Mouse (Mus musculus): ENCODE measurements around the gene Tbc1d20. TPM values are rescaled to one million over a fixed set of nuclear protein-coding genes. Genes with fewer than 3 reads are reported as not detected.

The Tbc1d20 gene
- polyA plus RNA-seq, 1 experiment from 2014 or later: 35.3 TPM

GRCm38 (mm10) chr2:152327980-152328379 lies 34.4 kb downstream of the Tbc1d20 start:
- Histone ChIP-seq H3K4me1 (peaks cover 17% of the 10 kb centered on the region), H3K27ac (replicated peaks) (no peak overlapping the region), H3K9me3 (no peaks in the 10 kb centered on the region), H3K4me3 (no peak overlapping the region), H3K9ac (replicated peaks) (no peak overlapping the region), H3K36me3 (peaks cover 67% of the 10 kb centered on the region), H3K4me2 (replicated peaks) (no peak overlapping the region), H3K27me3 (no peaks in the 10 kb centered on the region)
- no peak for ATAC-seq (ENCODE audit: low FRiP score, low read depth)
- 80% methylated on average over 5 of the region's 5 CpGs for whole genome bisulfite sequencing

DNA sequence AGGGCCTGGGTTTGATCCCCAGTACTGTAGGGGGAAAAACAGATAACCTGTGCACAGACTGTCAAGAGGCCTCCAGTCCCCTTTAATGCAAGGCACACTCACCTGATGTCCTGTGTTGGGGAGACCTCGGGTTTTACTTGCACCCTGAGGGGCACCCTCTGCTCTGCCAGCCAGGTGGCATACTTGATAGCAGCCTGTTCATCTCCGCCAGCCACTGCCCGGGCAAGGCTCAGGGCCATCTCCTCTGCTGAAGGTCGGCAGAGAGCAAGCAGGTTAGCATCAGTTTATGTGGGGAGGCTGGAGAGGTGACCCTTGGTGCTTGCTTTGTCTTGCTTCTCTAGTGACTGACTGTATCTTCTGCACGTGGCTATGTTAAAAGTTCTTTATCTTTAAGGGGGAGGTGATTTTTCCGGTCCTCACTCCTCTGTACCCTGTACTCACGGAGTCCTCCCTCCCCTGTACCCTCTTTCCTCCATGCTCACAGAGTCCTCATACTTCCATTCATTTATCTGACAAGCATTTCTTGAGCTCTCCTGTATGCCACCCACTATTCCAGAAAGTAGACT lies 37.3 kb downstream of the Tbc1d20 start:
- peak overlapping the region; percentile 77 for H3K4me2 ChIP-seq (replicated peaks)
- H3K4me3 ChIP-seq: peak overlapping the region; percentile 83
- peak overlapping the region; percentile 11; the same call in 1 of the 2 replicates for H3K9ac ChIP-seq (replicated peaks)

GRCm38 (mm10) chr2:152332101-152332825 lies 38.6 kb downstream of the Tbc1d20 start, which contains the start of gene Rbck1:
Rbck1 (minus strand) TSS chr2:152332653.
- Histone ChIP-seq H3K9ac (replicated peaks) (peak within 1 kb of the TSS; percentile 91), H3K27ac (replicated peaks) (peak within 1 kb of the TSS; percentile 87), H3K4me3 (peak within 1 kb of the TSS; percentile 83), H3K36me3 (peaks cover 24% of the 10 kb centered on the region), H3K4me1 (peaks cover 17% of the 10 kb centered on the region), H3K9me3 (no peaks in the 10 kb centered on the region), H3K27me3 (peaks cover 10% of the 10 kb centered on the region), H3K4me2 (replicated peaks) (peak within 1 kb of the TSS; percentile 77)
- peak; percentile 98 for ATAC-seq (ENCODE audit: low FRiP score, low read depth)
- under 1% methylated on average over 51 of the region's 54 CpGs for WGBS

More for the DNA sequence above, 37.3 kb downstream of the Tbc1d20 start:
- Histone ChIP-seq H3K9me3 (no peaks in the 10 kb centered on the region), H3K36me3 (peaks cover 37% of the 10 kb centered on the region), H3K27ac (replicated peaks) (no peak overlapping the region), H3K4me1 (peaks cover 17% of the 10 kb centered on the region), H3K27me3 (peaks cover 7% of the 10 kb centered on the region)
- no peak for ATAC-seq (ENCODE audit: low FRiP score, low read depth)
- WGBS: 76% methylated on average over 7 of the region's 7 CpGs

DNA sequence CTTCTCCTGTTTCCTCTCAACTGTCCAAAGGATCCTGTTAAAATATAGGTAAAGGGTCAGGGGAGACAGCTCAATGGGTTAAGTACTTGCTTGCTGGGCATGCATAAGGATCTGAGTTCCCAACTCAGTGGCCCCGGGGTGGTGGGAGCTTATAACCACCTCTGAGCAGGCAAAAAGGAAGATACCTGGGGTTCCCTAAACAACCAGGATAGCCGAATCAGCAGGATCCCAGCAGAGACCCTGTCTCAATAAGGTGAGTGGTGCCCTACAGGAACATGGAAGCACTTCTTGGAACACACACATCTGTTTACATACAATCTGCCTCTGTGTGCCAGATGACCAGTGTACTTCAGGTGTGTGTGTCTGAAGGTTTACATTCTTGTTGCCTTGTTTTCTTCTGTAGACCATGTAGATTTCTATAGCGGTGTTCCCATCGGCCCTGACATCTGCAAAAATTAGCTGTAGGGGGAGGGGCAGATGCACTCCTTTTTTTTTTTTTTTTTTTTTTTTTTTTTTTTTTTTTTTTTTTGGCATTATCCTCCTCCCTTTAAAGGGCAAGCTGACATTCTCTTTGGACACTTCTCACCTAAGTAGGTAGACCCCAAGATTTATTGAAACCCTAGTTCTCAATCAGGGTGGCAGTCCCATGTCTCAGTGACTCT lies 39.8 kb downstream of the Tbc1d20 start:
- Histone ChIP-seq H3K27me3 (peaks cover 10% of the 10 kb centered on the region), H3K36me3 (peaks cover 13% of the 10 kb centered on the region), H3K4me2 (replicated peaks) (no peak overlapping the region), H3K9me3 (no peaks in the 10 kb centered on the region), H3K4me1 (peaks cover 17% of the 10 kb centered on the region), H3K9ac (replicated peaks) (no peak overlapping the region), H3K27ac (replicated peaks) (no peak overlapping the region), H3K4me3 (no peak overlapping the region)
- 63% methylated on average over 4 of the region's 4 CpGs for WGBS
- no peak for ATAC-seq (ENCODE audit: low FRiP score, low read depth)

GRCm38 (mm10) chr2:152335289-152335820 lies 41.7 kb downstream of the Tbc1d20 start:
- 0 out of 2 replicates have a peak overlapping the region, but pooled peaks have one; percentile 12 for H3K9ac ChIP-seq (replicated peaks)
- no peak overlapping the region for H3K4me3 ChIP-seq
- H3K4me2 ChIP-seq (replicated peaks): no peak overlapping the region
- H3K36me3 ChIP-seq: no peaks in the 10 kb centered on the region
- WGBS: 46% methylated on average over 11 of the region's 11 CpGs
- no peak for ATAC-seq (ENCODE audit: low FRiP score, low read depth)
- no peak overlapping the region for H3K27ac ChIP-seq (replicated peaks)
- H3K9me3 ChIP-seq: no peaks in the 10 kb centered on the region
- peaks cover 10% of the 10 kb centered on the region for H3K27me3 ChIP-seq
- peaks cover 15% of the 10 kb centered on the region for H3K4me1 ChIP-seq

GRCm38 (mm10) chr2:152336856-152337255 lies 43.2 kb downstream of the Tbc1d20 start:
- H3K4me1 ChIP-seq: no peaks in the 10 kb centered on the region
- H3K9me3 ChIP-seq: no peaks in the 10 kb centered on the region
- H3K27me3 ChIP-seq: peaks cover 10% of the 10 kb centered on the region
- no peak for ATAC-seq (ENCODE audit: low FRiP score, low read depth)
- WGBS: 82% methylated on average over 1 of the region's 1 CpGs
- no peaks in the 10 kb centered on the region for H3K36me3 ChIP-seq
- H3K9ac ChIP-seq (replicated peaks): no peak overlapping the region
- H3K4me2 ChIP-seq (replicated peaks): no peak overlapping the region
- no peak overlapping the region for H3K4me3 ChIP-seq
- H3K27ac ChIP-seq (replicated peaks): no peak overlapping the region

GRCm38 (mm10) chr2:152337591-152338212 lies 44.1 kb downstream of the Tbc1d20 start:
- 88% methylated on average over 11 of the region's 11 CpGs for WGBS
- no peak overlapping the region for H3K4me2 ChIP-seq (replicated peaks)
- no peak overlapping the region for H3K27ac ChIP-seq (replicated peaks)
- H3K9ac ChIP-seq (replicated peaks): no peak overlapping the region
- H3K4me3 ChIP-seq: no peak overlapping the region
- ATAC-seq (ENCODE audit: low FRiP score, low read depth): no peak
- no peaks in the 10 kb centered on the region for H3K4me1 ChIP-seq
- no peaks in the 10 kb centered on the region for H3K9me3 ChIP-seq
- peaks cover 11% of the 10 kb centered on the region for H3K27me3 ChIP-seq
- no peaks in the 10 kb centered on the region for H3K36me3 ChIP-seq

DNA sequence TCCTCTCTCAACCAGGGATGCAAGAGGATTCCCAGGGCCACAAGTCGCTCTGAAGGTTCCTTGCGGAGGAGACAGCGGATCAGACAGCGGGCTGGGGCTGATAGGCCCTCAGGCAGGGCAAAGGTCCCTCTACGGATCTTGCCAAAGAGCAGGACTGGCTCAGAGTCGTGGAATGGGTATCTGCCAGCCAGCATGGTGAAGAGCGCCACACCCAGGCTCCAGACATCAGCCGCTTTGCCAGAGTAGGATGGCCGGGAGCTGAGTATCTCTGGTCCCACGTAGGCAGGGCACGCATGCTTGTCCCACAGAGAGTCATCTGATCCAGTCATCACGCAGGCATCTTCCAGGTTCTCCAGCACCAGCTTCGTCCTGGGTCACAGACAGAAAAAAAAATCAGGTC lies 44.7 kb downstream of the Tbc1d20 start:
- Histone ChIP-seq H3K27ac (replicated peaks) (no peak overlapping the region), H3K4me2 (replicated peaks) (no peak overlapping the region), H3K36me3 (no peaks in the 10 kb centered on the region), H3K27me3 (peaks cover 15% of the 10 kb centered on the region), H3K9me3 (no peaks in the 10 kb centered on the region), H3K9ac (replicated peaks) (no peak overlapping the region), H3K4me3 (no peak overlapping the region), H3K4me1 (peaks cover 1% of the 10 kb centered on the region; the same call in 1 of the 2 replicates)
- 81% methylated on average over 13 of the region's 13 CpGs for WGBS
- ATAC-seq (ENCODE audit: low FRiP score, low read depth): no peak

DNA sequence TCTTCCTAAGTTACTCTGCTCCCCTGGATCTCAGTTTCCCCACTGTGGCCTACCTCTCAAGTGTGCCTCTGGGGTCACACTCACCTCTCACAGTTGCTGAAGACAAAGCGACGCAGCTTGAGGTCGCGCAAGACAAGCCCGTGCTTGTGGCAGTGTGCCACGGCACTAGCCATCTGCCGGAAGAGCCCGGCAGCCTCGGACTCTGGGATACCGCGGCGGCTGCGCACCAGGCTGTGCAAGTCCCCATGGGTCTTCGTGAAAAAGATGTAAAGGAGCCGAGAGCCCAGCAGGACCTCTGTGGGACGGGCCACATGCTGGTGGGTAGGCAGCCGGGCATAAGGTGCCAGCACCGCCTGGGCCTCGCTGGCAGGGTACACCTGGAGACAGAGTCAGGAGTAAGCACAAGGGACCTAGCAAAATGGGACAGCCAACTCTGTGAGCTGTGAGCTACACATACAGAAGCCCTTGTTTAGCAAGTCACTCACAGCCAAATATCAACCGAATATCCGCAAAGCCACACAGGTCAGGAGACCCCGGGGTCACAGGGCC lies 46.1 kb downstream of the Tbc1d20 start:
- Histone ChIP-seq H3K9me3 (no peaks in the 10 kb centered on the region), H3K9ac (replicated peaks) (no peak overlapping the region), H3K4me3 (no peak overlapping the region), H3K27me3 (peaks cover 14% of the 10 kb centered on the region), H3K4me2 (replicated peaks) (no peak overlapping the region), H3K36me3 (no peaks in the 10 kb centered on the region), H3K27ac (replicated peaks) (no peak overlapping the region), H3K4me1 (peaks cover 10% of the 10 kb centered on the region)
- no peak for ATAC-seq (ENCODE audit: low FRiP score, low read depth)
- 92% methylated on average over 22 of the region's 22 CpGs for WGBS

DNA sequence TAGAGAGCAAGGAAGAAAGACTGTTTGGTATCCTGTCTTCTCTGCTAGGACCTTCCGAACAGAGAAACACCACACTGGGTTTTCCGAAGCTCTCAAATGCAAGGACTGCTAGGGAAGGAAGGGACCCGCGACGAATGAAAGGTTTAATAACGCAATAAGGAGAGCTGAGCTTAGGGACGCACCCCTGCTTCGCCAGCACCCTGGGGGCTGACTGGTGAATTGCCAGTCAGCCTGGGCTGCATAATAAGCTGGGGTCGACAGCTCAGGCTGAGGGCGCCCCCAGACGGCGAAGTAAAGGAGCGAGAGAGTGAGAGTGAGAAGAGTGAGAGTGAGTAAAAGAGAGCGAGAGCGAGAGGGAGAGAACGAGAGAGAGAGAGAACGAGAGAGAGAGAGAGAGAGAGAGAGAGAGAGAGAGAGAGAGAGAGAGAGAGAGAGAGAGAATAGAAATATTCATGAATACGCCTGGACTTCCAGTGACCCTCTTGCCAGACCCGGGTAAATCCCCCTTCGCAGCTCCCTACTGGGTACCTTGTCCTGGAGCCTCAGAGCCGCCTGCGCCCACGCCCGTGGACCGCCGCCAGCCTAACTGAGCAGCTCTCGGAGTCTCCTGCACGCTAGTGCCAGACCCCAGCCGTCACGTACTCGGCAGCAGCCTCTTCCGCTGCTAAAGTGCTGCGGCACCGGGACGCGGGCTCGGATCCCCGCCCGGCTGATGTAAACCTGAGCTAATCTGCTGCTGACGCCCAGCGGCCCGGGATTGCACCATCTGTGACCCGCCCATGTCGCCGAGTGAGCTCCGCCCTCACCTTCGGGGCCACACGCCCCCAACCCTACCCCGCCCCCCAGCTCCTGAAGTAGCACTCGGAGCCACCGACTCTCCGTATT lies 49.9 kb downstream of the Tbc1d20 start, which contains the start of gene Trib3:
Gene Trib3, minus strand, starts transcription at position 704 of the 885 bp plus-strand sequence.
- Histone ChIP-seq H3K27me3 (peaks cover 19% of the 10 kb centered on the region), H3K27ac (replicated peaks) (0 out of 2 replicates have a peak within 1 kb of the TSS, but pooled peaks have one; percentile 20)
- WGBS: under 1% methylated on average over 48 of the region's 52 CpGs

More for the DNA sequence above, 49.9 kb downstream of the Tbc1d20 start, which contains the start of gene Trib3:
- H3K36me3 ChIP-seq: no peaks in the 10 kb centered on the region
- peaks cover 10% of the 10 kb centered on the region for H3K4me1 ChIP-seq
- peak within 1 kb of the TSS; percentile 56 for H3K4me3 ChIP-seq
- peak within 1 kb of the TSS; percentile 72 for H3K4me2 ChIP-seq (replicated peaks)
- ATAC-seq (ENCODE audit: low FRiP score, low read depth): peak; percentile 84
- peak within 1 kb of the TSS; percentile 57 for H3K9ac ChIP-seq (replicated peaks)
- no peaks in the 10 kb centered on the region for H3K9me3 ChIP-seq
